Mouse (Mus musculus) urinary bladder, postnatal 36 days (tissue): Measurements from ENCODE around the gene Gjb3.

Experiments used
- DNase-seq, 2 experiments: peaks; one replicate each; pipeline ENCODE4 v3.0.0; 2022; ENCODE audit warnings: low spot score in 2 of 2, mixed read lengths in 1 of 2

Gjb3 gene

DNA sequence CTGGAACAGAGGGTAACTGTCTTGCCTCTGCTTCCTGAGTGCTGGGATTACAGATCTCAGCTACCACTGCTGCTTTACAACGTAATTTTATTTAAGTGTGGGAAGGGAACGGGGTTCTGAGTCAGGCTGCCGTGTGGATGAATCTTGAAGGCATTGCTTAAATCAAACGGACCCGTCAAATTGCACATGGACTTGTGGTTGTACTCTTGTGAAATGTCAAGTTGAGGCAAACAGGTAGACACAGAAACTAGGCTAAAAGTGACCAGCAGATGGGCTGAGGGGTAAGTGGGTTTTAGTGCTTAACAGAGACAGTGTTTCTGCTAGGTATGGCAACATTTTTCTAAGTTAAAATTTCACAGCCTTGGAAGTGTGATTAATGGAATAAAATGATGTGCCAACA is 7.0 kb upstream of the Gjb3 start:
- DNase-seq, result no peak

DNA sequence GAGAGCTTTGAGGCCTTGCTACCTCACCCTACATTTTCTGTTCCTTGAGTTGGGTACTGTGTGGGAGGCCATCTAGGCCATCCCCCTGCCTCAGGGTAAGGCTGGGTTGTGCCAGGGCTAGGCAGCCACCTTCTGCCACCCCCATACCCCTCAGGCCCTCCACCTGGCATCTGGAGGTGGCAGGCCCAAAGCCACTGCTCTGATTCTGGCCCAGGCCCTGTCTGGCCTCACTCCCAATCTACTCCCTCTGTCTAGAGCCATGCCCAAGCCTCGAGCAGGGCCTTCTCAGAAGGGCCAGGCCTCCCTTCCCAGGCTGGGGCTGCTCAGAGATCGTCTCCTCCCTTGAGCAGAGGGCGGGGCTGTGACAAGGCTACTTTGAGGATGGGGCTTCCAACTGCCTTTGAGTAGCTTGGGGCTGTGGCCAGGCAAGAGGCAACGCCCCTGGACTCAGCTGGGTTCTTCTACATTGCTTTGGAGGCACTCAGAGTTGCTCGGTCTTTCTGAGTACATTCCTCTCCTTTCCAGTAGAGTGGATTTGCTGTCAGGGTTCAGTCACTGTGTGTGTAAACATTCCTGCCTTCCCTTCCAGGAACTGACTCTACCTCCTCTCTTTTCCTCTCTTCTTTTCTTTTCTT is 4.3 kb upstream of the Gjb3 start:
- no peak for DNase-seq

DNA sequence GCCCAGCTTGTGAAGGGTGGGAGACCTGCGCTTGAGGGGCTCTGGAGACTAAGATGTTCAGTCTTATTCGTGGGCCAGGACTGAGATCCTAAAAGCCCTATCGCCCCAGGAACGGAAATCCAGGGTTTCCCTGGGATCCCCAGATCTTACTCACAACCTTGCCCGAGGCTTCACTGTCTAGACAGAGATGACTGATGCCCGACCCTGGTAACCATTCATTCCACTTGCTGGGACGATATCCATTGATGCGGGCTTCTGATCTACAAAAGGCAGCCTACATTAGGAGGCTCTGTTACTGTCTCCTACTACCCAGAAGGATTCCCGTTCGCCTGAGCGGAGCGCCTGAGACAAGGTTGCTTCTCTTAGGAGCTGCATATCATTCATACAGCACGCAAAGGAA is 527 bp upstream of the Gjb3 start:
- no peak for DNase-seq

DNA sequence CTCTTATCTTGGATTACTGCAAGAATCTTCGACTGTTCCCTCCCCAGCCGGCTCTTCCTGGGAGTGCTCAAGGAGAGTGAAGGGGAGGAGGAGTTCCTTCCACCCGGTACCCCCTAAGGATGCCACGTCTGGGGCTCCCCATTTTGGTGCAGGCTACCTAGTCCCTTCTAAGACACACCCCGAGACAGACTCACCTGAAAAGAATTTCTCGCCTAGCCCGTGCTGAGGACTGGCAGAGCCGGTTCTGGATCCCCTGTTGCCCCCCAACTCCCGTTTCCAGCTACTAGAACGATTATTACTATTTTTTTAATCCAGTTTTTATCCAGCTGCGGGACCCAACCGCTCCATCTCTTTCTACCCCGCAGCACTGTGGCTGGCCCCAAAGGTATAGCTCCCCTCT is 893 bp downstream of the Gjb3 start:
- DNase-seq, result peak; percentile 46 to 63

DNA sequence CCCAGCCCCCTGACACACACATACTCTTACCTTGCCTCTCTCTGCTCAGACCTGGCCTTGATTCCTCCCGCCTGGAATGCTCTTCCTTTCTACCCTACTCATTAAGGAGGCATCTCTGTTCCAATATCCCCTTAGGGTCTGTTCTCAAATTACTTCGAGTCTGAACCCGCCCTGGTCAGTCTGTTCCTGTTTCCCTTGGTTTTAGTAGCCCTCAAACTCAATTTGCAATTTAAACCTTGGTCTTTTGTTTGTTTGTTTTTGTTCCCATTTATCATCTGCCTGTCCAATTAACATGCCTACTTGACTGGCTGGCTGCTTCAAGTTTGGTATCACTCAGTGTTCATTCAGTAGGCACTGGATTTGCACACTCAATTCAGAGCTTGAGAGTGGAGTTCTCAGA is 1.6 kb downstream of the Gjb3 start:
- DNase-seq, result no peak

DNA sequence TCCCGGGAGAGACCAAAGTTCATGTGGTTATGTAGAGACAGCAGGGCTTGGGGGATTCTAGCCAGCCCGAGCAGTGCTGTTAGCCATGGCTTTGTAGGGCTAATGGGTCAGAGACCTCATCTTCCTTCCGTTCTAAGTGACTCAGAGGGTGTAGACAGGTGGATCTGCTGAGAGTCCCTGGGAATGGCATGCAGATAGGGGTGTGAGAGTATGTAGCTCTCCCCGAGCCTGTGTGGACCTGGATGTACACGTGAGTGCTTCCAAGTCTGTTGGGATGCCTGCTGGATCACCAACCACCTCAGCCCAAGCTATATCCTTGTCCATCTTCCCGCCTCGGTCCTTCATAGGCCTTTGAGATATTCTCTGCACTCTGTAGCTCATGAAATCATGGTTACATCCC is 2.3 kb downstream of the Gjb3 start:
- no peak for DNase-seq

DNA sequence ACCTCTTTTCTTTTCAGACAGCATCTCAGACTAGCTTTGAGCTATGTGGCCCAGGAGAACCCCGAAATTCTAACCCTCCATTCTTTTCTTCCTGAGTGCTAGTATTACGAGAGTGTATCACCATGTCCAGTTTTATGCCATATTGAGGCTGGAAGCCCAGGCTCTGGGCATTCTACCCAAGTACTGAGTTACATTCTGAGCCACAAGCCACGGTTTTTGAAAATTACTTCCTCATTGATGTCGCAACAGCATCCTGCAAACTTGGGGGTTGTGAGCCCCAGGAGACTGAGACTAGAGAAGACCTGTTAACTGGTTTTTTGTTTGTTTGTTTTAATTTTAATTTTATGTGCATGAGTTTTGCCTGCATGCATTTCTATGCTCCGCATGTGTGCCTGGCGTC is 2.9 kb downstream of the Gjb3 start:
- DNase-seq, result no peak

DNA sequence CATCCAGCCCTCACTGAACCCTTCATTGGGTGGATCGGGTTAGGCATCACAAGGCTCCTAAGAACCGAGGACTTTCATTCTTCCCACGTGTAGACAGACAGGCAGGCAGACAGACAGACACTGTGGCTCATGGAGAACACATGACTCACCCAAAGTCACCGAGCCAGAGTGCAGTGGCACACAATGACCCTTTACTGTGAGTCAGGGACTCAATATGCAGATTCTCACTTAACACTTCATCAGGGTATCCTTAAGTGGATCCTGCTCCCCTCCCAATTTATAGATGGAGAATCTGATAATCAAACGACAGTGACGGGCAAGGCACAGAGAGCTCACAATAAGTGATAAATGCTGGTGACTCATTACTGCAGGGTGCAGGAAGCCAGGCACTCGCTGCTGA is 3.4 kb downstream of the Gjb3 start:
- DNase-seq, result no peak

DNA sequence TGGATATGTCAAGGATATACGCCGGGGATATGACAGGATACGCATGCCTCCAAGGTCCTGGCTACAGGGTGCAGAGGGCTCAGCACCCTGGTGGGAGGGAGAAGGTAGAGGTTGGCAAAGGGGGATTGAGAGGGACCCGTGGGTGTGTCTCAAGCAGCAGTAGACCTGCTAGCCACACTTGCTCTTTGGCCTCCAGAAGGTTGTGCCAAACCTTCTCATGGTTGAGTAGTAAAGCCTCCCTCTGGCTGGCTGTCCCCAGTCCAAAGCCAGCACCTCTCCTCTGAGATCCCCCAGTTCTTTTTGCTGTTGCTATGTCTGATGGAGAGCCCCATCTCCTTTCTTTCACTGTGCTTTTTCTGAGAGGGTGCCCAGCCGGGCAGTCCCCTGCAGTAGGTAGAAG is 5.4 kb downstream of the Gjb3 start:
- no peak for DNase-seq

DNA sequence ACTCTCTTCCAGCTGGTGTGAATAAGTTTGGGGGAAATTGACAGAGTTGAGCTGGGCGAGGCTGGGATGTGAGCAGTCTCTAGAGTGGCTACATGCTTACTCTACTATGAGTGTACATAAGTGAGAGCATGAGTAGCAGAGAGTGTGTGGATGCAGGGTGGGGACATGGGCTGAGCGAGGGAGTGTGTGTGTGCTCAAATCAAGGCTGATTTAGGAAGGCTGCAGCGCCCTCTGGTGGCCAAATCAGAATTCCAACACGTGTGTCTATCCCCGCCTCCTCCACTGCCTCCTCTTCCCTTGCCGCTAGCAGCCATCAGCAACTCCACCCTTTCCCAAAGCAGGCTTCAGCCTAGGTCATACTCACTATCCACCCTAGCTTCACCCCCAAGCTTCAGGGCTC is 5.9 kb downstream of the Gjb3 start:
- peak; percentile 64 to 70 for DNase-seq

DNA sequence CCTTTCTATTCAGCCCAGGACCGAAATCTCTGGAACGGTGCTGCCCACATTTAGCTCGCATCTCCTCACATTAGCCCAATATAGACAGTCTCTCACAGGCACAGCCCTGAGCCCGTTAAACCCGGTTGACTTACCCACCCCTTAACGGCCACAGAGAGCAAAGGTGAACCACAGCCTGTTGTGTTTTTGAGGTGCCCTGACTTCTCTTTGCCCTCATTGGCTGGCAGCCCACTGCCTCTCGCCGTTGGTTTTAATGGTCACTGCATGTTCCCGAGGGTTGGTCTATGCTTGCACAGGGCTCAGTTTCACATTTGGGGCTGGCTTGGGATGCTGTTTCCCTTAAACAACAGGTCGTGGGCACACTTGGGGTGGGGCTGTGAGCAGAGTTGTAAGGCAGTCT is 6.3 kb downstream of the Gjb3 start:
- DNase-seq, result no peak

DNA sequence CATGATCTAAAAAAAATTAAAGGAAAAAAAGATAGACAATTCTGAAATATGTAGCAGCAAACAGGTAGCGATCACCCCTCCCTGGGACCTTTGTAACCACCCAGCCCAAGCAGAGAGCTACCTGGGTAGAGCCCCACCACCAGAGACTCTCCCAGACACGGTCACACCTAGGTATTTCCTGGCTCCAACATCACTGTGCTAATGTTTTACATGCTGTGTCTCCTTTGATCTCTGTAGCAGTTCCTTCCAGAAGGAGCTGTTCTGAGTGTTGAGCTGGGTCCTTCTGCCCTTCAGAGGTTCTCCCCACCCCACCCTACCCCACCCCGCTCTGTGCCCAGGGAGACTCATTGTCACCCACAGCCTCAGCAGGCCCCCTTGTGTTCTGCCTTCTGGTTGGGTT is 7.0 kb downstream of the Gjb3 start:
- no peak for DNase-seq

DNA sequence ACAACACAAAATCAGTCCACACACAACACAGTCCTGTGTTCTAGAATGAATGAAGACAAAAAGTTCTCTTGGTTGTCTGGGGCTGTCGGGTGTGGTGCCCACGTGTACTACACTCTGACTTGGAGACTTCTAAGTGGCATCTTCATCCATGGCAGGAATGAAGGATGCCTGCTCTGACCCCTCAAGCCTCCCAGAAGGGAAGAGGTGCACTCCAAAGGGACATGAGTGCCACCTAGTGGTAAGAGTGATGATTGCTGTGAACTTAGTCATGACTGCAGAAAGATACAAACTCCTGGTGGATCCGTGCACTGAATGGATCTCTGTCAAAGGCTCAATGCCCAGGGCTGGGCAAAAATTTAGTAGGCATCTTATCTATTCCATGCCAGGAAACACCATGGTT is 11.0 kb downstream of the Gjb3 start:
- peak; percentile 33 to 43 for DNase-seq

DNA sequence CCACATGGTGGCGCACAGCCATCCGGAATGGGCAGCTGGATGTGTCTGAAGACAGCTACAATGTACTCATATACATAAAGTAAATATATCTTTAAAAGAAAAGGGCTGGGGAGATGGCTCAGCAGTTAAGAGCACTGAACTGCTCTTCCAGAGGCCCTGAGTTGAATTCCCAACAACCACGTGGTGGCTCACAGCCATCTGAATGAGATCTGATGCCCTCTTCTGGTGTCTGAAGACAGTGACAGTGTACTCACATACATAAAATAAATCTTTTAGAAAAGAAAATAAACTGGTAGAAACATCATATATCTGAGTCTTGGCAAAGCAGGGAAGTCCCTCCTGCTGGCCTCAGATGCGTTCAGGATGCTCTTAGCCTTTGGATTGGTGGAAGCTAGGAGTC is 13.5 kb downstream of the Gjb3 start:
- no peak for DNase-seq

DNA sequence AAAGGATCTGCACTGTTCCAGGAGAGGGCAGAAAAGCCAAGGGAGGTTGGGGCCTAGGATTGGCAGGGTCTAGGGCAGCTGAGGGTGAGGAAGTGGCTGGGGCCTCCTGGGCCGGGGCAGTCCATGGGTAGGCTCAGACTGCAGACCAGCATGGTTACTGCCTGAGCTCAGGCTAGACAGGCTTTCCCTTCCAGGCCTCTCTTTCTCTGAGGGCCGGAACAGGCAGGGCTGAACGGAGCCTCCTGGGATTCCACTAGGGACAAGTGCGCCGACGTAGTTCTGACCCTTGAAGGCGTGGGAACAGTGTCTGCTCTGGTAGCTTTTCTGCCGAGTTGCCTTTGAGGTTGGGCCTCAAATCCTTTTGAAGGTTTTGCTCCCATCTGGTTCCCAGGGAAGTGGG is 14.9 kb downstream of the Gjb3 start:
- DNase-seq, result no peak

DNA sequence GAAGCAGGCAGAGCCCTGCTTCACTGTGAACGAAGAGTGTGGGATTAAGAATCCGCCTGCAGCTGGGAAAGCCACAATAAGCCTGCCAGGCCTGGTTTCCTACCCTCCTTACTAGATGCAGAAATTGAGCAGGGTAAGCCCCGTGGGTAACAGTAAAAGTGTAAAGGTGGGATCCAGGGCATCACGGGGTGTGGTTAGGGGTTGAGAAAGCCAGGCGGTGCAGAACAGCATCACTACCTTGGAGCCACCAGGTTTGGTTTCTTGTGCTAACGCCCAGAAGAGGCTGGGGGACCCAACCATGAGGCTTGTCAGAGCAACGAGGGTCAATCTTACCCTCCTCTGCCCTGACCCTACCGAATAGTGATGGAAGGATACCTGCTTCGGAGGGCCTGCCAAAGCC is 16.1 kb downstream of the Gjb3 start:
- DNase-seq, result no peak

DNA sequence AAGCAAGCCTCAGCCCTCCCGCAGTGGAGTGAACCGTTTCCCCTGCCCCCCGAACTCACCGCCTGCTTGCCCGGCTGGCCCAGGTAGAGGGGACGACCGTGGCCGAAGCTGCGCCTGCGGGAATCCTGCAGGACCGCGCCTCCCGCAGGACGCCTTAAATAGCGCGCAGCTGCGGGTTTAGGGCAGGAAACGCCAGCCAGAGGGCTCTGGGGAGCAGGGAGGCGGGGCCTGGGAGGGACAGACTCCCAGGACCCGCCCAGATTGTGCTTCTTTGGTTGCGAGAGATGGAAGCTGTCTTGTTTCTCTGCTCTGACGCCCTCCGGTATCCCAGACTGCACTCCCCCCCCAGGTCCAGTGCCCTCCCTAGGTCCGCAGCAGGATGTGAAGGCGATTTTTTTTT is 16.8 kb downstream of the Gjb3 start, which contains the start of gene Gja4:
Gja4 (minus strand) TSS at position 179 of the 400 bp plus-strand sequence.
- peak; percentile 48 to 77 for DNase-seq

DNA sequence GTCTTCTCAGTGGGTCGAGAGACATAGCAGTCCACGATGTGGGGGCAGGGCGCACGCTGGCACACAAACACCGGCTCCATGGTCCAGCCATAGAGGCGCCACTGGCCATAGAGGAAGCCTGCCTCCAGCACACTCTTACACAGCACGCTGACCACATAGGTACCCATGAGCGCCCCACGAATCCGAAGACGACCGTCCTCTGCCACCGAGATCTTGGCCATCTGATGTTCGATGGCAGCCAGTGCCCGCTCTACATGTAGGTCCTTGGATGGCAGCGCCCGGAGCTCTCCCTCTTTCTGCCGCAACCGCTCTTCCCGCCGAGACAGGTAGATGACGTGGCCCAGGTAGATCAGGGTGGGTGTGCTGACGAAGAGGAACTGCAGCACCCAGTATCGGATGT is 18.3 kb downstream of the Gjb3 start:
- no peak for DNase-seq

DNA sequence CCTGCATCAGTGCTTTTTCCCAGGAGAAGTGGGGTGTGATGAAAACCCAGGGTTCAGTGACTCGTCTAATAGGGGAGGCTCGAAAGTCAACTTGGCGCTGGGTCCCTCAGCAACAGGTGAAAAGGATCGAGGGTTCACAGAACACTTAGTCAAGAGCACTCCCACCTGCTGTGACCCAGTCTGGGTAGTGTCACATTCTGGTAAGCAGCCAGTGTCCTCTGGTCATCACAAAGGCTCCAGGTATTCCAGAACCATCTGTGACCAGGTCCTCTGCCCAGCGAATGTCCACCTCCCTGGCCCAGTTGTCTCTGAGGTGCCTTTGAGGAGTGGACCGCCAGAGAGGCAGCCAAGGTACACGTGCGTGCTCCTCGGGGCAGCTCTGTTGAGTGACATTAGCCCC is 19.1 kb downstream of the Gjb3 start:
- no peak for DNase-seq

DNA sequence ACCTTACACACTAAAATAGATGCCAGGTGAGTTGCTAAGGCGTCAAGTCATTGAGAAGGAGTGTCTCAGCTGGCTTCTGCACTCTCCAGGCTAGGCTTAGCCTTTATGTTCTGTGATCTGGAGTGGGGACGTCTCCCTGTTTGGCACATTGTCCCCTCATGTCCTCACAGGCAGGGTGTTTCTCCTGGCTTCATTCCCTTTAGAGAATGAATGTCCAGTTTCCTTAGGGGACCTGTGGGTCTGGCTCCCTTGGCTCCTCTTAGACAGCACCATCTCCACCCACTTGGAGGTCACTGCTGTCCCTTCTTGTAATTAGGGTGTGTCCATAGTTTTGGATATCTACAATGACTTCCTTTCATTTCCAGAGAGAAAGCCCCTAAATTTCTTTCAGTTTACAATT is 23.7 kb downstream of the Gjb3 start:
- DNase-seq, result no peak

DNA sequence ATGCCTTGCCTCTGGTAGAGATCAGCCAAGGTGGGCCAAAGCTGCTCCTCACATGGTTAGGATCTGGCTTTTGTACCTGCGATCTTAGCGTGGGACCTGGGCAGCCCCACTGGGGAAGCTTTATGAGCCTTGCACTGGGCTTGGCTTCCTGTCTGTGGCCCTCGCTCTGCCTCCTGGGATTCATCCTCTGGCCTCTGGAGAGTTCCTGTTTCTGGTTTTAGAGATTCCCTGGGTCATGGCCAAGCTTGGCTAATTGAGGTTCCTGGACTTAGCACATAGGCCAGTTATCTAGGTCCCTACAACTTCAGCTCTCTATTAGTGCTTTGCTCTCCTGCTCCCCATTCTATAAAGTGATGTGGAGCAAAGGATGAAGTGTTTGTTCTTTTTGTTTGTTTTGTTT is 26.8 kb downstream of the Gjb3 start:
- no peak for DNase-seq

DNA sequence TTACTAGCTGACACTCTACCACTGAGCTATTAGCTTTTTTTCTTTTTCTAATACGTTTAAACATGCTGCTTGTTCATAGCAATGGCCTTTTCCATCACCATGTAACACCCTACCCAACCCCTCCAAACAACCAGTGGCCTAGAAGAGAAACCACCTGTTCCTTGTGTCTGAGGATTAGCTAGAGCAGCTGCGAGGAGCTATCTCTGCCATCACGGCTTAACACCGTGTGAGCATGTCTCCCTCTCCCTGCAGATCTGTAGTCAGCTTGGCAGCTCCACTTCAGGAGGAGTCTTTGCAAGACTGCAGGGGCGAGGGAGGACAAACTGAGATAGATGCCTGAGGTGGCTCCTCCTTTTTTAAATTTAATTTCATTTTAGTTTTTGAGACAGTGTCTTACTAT is 30.1 kb downstream of the Gjb3 start:
- no peak for DNase-seq

DNA sequence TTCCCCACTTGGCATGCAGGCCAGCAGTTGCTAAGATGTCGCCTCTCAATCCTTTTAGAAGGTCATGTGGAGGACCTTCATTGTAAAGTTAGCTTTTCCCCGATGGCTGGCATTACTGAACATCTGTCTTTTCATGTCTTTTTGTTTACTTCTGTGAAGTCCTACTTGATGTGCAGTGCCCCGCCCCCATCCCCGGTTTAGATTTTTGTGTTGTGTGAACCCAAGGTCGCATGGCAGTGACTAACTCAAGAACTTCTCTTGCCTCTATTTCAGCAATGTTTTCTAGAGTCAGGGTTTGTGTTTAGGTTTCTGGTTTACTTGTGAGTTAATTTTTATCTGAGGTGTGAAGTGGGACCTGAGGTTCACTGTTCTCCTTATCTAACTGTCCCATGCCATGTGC is 38.0 kb downstream of the Gjb3 start:
- DNase-seq, result no peak

DNA sequence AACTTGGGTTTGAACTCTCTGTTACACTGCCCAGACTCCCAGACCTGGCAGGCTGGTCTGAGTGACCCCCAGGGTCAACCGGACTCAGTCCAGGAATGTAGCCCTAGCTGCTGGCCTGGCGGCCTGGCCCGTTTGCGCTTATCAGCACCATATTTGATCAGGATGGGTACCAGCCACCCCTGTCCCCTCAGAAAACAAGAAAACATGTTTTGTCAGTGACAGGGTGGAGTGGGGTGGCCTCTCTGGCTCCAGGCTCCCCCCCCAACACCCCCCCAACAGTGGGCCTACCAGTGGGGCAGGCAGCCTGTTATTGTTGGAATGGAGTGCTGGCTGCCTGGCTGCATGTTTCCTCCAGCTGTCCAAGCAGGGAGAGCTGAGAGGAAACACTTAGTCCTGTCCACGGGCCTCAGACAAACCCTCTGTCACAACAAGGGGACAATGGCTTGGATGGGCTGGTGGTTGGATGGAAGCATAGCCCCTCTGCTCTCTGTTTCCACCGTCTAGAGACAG is 41.5 kb downstream of the Gjb3 start:
- no peak for DNase-seq
